Mouse (Mus musculus): ENCODE measurements around the gene Noct. TPM values are rescaled to one million over a fixed set of nuclear protein-coding genes. Genes with fewer than 3 reads are reported as not detected.

The Noct gene
- polyA plus RNA-seq, 1 experiment from 2014 or later: 21.5 TPM

DNA sequence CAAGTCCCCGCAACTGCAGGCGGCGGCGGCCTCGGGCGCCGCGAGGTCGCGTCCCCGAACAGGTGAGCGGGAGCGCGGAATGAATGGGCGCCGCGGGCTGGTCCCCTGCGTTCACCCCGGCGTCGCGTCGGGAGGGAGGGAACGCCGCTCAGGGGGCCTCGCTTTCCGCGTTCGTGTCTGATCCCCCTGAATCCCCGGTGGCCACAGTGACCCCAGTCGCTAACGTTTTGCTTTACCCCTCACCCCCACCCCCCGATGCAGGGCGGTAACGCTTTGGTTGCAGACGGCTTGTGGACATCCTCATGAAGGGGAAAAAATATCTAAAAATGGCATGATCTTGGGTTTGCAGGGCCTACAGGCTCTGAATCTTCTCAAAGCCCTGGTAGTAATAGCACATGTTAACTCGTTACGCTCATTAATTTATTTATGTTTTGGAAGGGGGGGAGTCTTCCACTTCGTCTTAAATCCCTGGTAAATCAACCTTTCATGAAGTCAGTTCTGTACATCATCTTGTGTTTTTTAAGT is 1.0 kb downstream of the Noct start:
- ATAC-seq (ENCODE audit: low read depth): no peak
- under 1% methylated on average over 39 of the region's 39 CpGs for WGBS
- Histone ChIP-seq H3K27me3 (no peaks in the 10 kb centered on the region), H3K9ac (peak overlapping the region; percentile 97), H3K36me3 (no peaks in the 10 kb centered on the region), H3K4me3 (peak overlapping the region; percentile 94), H3K4me2 (peak overlapping the region; percentile 68), H3K27ac (replicated peaks) (peak overlapping the region; percentile 99), H3K9me3 (no peaks in the 10 kb centered on the region), H3K4me1 (replicated peaks) (peaks cover 42% of the 10 kb centered on the region)

- Histone ChIP-seq H3K4me2 (peak overlapping the region; percentile 68), H3K9me3 (no peaks in the 10 kb centered on the region), H3K36me3 (no peaks in the 10 kb centered on the region), H3K27ac (replicated peaks) (no peak overlapping the region), H3K27me3 (no peaks in the 10 kb centered on the region), H3K4me1 (replicated peaks) (peaks cover 42% of the 10 kb centered on the region), H3K4me3 (peak overlapping the region; percentile 94), H3K9ac (no peak overlapping the region)
- no peak for ATAC-seq (ENCODE audit: low read depth)
- WGBS: 92% methylated on average over 10 of the region's 10 CpGs
Measured at GRCm38 (mm10) chr3:51225979-51226378, 1.7 kb downstream of the Noct start.

DNA sequence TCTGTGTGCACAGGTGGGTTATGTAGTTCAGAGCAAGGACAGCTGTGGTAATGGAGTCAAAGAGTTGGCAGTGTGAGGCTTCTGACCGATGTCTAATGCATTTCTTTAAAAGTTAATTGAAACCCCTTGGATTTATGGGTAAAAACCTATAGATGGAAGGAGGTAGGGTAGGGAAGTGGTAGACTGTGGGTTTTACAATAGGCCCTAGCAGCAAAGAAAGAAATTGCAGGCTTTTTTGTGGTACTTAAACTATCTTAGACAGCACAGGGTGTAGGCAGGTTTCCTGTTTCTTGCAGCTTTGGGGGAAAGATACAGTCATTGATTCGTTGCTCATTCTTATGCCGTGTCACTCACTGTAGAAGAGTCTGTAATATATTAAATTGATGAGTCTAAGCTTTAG is 2.4 kb downstream of the Noct start:
- 82% methylated on average over 3 of the region's 3 CpGs for WGBS
- H3K4me1 ChIP-seq (replicated peaks): peaks cover 42% of the 10 kb centered on the region
- no peaks in the 10 kb centered on the region for H3K9me3 ChIP-seq
- ATAC-seq (ENCODE audit: low read depth): no peak
- peak overlapping the region; percentile 94 for H3K4me3 ChIP-seq
- H3K27me3 ChIP-seq: no peaks in the 10 kb centered on the region
- no peak overlapping the region for H3K9ac ChIP-seq
- no peaks in the 10 kb centered on the region for H3K36me3 ChIP-seq
- no peak overlapping the region for H3K27ac ChIP-seq (replicated peaks)
- peak overlapping the region; percentile 68 for H3K4me2 ChIP-seq

DNA sequence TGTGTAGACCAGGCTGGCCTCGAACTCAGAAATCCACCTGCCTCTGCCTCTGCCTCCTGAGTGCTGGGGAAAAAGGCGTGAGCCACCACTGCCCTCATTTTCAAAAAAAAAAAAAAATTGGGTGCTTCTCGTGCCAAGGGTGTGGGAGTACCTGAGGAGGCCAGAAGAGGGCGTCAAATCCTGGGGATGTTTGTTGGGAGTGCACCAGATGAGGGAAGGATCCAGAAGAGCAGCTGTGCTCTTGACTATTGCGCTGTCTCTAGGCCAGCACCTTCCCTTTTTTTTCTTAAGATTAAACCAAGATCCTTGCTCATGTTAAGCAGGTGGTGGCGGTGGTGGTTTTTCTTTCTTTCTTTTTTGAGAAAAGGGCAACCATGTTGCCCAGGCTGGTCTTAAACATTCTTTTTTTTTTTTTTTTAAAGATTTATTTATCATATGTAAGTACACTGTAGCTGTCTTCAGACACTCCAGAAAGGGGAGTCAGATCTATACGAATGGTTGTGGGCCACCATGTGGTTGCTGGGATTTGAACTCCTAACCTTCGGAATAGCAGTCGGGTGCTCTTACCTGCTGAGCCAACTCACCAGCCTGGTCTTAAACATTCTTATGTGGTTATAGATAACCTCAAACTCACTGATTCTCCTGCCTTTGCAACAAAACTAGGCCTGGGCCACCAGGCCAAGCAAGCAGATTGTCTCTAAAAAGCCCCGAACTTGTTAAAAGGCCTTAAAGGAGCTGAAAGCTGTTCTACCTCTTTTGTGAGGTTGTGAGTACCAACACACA is 4.0 kb downstream of the Noct start:
- H3K27me3 ChIP-seq: no peaks in the 10 kb centered on the region
- H3K4me1 ChIP-seq (replicated peaks): peaks cover 39% of the 10 kb centered on the region
- no peak for ATAC-seq (ENCODE audit: low read depth)
- 79% methylated on average over 10 of the region's 10 CpGs for WGBS
- no peak overlapping the region for H3K4me3 ChIP-seq
- no peaks in the 10 kb centered on the region for H3K9me3 ChIP-seq
- no peak overlapping the region for H3K9ac ChIP-seq
- H3K36me3 ChIP-seq: no peaks in the 10 kb centered on the region
- H3K27ac ChIP-seq (replicated peaks): no peak overlapping the region
- no peak overlapping the region for H3K4me2 ChIP-seq

DNA sequence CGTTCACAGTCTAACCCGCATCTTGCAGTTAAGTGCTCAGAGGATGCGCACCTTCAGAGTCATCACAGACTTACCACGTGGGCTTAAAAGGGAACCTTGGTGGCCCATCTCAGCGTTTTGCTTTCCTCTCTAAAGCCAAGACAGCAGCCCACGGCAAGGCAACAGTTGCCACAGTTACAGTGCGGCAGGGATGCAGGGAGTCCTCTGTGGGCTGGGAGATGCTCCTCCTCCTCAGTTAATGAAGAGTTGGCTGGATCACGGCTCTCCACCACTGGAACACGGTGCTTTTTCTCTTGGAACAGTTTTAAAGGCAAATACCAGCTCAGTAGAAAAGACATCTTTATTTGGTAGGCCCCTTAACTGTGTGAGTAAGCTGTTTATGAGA is 4.6 kb downstream of the Noct start:
- H3K4me2 ChIP-seq: no peak overlapping the region
- 83% methylated on average over 9 of the region's 9 CpGs for WGBS
- H3K4me3 ChIP-seq: no peak overlapping the region
- H3K9me3 ChIP-seq: no peaks in the 10 kb centered on the region
- peaks cover 38% of the 10 kb centered on the region for H3K4me1 ChIP-seq (replicated peaks)
- H3K27me3 ChIP-seq: no peaks in the 10 kb centered on the region
- H3K27ac ChIP-seq (replicated peaks): no peak overlapping the region
- ATAC-seq (ENCODE audit: low read depth): no peak
- H3K9ac ChIP-seq: no peak overlapping the region
- no peaks in the 10 kb centered on the region for H3K36me3 ChIP-seq

GRCm38 (mm10) chr3:51229226-51229625 is 5.0 kb downstream of the Noct start:
- no peaks in the 10 kb centered on the region for H3K9me3 ChIP-seq
- no peaks in the 10 kb centered on the region for H3K36me3 ChIP-seq
- H3K4me3 ChIP-seq: no peak overlapping the region
- H3K27me3 ChIP-seq: no peaks in the 10 kb centered on the region
- H3K4me2 ChIP-seq: no peak overlapping the region
- H3K4me1 ChIP-seq (replicated peaks): peaks cover 38% of the 10 kb centered on the region
- ATAC-seq (ENCODE audit: low read depth): no peak
- whole genome bisulfite sequencing: 87% methylated on average over 3 of the region's 3 CpGs
- H3K9ac ChIP-seq: no peak overlapping the region
- no peak overlapping the region for H3K27ac ChIP-seq (replicated peaks)

DNA sequence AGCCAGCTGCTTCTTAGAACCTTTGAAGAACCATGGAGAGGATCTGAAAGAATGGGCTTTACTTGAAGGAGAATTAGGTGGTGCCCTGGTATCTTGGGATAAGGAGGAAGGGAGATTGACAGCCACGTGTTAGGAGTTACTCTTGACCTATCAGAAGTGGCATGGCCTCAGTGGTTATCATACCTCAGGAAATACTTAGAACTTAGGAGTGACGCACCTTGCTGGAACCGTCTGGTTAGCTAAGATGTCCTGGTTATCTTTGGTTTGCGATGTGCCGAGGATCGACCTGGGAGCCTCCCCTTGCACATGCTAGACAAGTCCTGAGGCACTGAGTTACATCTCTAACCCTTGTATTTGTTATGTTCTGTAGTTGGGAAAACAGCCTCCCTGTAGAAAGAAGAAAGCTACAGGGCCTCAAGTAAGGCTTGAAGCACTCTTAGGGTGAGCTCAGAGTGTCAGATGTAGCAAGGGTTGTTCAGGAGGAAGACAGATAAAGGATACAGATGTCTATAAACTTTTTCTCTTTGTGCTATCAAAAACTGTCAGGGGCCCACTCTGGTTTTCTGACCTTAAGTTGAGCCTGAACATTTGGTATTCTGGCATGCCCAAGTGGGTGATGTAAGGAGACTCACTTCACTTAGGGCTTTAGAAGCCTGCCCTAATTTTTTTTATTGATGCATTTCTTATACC is 6.0 kb downstream of the Noct start:
- 94% methylated on average over 6 of the region's 6 CpGs for WGBS
- H3K4me3 ChIP-seq: no peak overlapping the region

DNA sequence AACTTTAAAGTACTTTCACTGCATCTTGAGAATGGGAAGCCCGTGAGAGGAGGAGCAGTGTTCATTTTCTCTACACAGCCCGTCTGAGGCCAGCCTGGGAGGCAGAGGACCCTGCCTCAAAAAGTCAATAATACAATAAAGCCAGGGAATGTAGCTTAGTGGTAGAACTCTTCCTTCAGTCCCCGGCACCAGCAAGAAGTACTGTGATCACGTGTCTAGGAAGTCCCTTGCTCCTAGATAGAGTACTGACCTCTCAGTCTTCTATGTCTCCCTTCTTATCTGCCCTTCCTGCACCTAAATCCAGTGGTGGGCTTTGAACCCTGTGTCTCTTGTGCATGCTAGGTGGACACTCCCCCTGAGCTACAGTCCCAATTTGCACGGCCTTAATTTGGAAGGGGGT is 6.6 kb downstream of the Noct start:
- Histone ChIP-seq H3K4me1 (replicated peaks) (peaks cover 38% of the 10 kb centered on the region), H3K9me3 (no peaks in the 10 kb centered on the region), H3K27ac (replicated peaks) (peak overlapping the region; percentile 14; the same call in 1 of the 2 replicates), H3K36me3 (no peaks in the 10 kb centered on the region), H3K27me3 (no peaks in the 10 kb centered on the region), H3K4me3 (no peak overlapping the region), H3K4me2 (no peak overlapping the region), H3K9ac (no peak overlapping the region)
- no peak for ATAC-seq (ENCODE audit: low read depth)
- WGBS: 79% methylated on average over 5 of the region's 5 CpGs

More for the DNA sequence above, 6.0 kb downstream of the Noct start:
- ATAC-seq (ENCODE audit: low read depth): no peak
- Histone ChIP-seq H3K4me1 (replicated peaks) (peaks cover 44% of the 10 kb centered on the region), H3K27me3 (no peaks in the 10 kb centered on the region), H3K4me2 (no peak overlapping the region), H3K36me3 (no peaks in the 10 kb centered on the region), H3K9ac (no peak overlapping the region), H3K9me3 (no peaks in the 10 kb centered on the region), H3K27ac (replicated peaks) (no peak overlapping the region)

DNA sequence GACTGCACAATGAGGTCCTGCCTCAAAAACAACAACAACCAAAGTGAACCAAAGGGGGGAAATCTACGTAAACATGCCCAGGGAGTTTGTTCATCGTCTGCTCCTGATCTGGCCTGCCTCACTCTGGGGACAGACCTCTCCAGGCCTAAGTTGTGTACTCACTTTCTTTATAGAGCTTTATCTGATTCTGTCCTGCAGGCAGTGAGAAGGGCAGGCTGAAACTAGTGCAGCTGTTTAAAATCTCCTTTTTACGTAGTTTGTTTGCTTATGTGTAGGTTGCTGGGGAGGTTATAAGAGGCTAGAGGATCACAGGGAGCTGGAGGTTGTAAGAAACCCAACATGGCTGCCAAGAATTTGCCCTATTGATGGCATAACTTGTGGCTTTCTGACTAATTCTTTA is 7.3 kb downstream of the Noct start:
- H3K27me3 ChIP-seq: no peaks in the 10 kb centered on the region
- H3K4me2 ChIP-seq: no peak overlapping the region
- 0 out of 2 replicates have a peak overlapping the region, but pooled peaks have one; percentile 14 for H3K27ac ChIP-seq (replicated peaks)
- peaks cover 31% of the 10 kb centered on the region for H3K4me1 ChIP-seq (replicated peaks)
- 85% methylated on average over 3 of the region's 3 CpGs for WGBS
- ATAC-seq (ENCODE audit: low read depth): no peak
- H3K4me3 ChIP-seq: no peak overlapping the region
- no peaks in the 10 kb centered on the region for H3K36me3 ChIP-seq
- no peak overlapping the region for H3K9ac ChIP-seq
- H3K9me3 ChIP-seq: no peaks in the 10 kb centered on the region

DNA sequence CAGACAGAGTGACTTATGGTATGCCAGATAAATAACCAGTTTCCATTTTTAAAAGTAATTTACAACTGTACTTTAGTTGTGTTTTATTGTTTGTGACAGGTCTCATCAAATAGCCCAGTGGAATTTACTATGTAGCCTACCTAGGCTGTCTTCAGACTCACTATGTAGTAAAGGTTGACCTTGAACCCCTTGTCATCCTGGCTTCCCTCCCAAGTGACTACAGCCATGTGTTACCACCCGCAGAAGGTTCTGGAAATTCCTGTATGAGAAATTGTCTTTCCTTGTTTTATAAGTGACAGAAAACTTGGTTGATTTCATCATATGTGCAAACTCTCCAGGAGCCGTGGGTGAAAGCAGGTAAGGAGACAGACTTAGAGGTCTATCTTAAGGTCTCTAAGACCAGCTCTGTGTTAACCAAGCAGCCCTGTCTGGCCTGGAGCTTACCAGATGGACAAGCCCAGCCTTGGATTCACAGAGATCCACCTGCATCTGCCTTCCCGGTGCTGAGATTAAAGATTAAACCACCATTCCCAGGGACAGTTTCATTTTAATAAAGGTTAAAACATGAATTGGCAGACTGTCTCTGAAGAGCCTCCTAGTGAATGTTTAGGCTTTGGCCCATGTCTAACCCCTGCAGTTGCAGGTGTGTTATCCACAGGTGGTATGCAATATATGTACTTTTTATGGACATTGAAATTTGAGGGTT is 8.1 kb downstream of the Noct start:
- H3K27ac ChIP-seq (replicated peaks): no peak overlapping the region
- WGBS: 91% methylated on average over 3 of the region's 3 CpGs
- ATAC-seq (ENCODE audit: low read depth): no peak
- no peak overlapping the region for H3K9ac ChIP-seq
- H3K4me3 ChIP-seq: no peak overlapping the region
- peaks cover 23% of the 10 kb centered on the region for H3K4me1 ChIP-seq (replicated peaks)
- H3K4me2 ChIP-seq: no peak overlapping the region
- H3K27me3 ChIP-seq: no peaks in the 10 kb centered on the region
- H3K9me3 ChIP-seq: no peaks in the 10 kb centered on the region
- no peaks in the 10 kb centered on the region for H3K36me3 ChIP-seq

- WGBS: 80% methylated on average over 5 of the region's 5 CpGs
- Histone ChIP-seq H3K9me3 (no peaks in the 10 kb centered on the region), H3K36me3 (no peaks in the 10 kb centered on the region), H3K4me2 (no peak overlapping the region), H3K27me3 (no peaks in the 10 kb centered on the region), H3K4me1 (replicated peaks) (peaks cover 21% of the 10 kb centered on the region), H3K4me3 (no peak overlapping the region), H3K27ac (replicated peaks) (no peak overlapping the region), H3K9ac (no peak overlapping the region)
- ATAC-seq (ENCODE audit: low read depth): no peak; the same call in 1 of the 2 replicates
Measured at GRCm38 (mm10) chr3:51233474-51233873, 9.2 kb downstream of the Noct start.

Measured in neural tube, embryonic 13.5 days (tissue).